Mouse (Mus musculus) heart, adult 2 months (tissue): Measurements from ENCODE around the gene Lbx2. TPM values are rescaled to one million over a fixed set of nuclear protein-coding genes. Genes with fewer than 3 reads are reported as not detected.
A peak's percentile ranks its signal among the peaks of the same experiment; 100 is the strongest.

ENCODE experiments used
- DNase-seq, 2 experiments: peaks; one replicate each; pipeline ENCODE4 v3.0.0; 2021
- H3K27ac ChIP-seq: fragments of 200-600 bp; 2 replicates; pipeline ENCODE4 v1.8.1; 2022
- H3K27me3 ChIP-seq: fragments of 200-500 bp; 2 replicates; pipeline ENCODE4 v1.6.1; 2012; ENCODE audit warnings: mild to moderate bottlenecking, low read length, inconsistent platforms, mixed read lengths; ENCODE audit not compliant: control insufficient read depth, insufficient read depth
- H3K36me3 ChIP-seq: fragments of 200-500 bp; 2 replicates; pipeline ENCODE4 v1.6.1; 2012; ENCODE audit warnings: low read length, inconsistent platforms; ENCODE audit not compliant: control insufficient read depth, insufficient read depth
- H3K4me1 ChIP-seq: fragments of 200-500 bp; 2 replicates; pipeline ENCODE4 v1.6.1; 2011; ENCODE audit warnings: low read length; ENCODE audit not compliant: control insufficient read depth, insufficient read depth
- H3K4me3 ChIP-seq: fragments of 200-600 bp; 2 replicates; pipeline ENCODE4 v1.8.1; 2022
- H3K79me2 ChIP-seq: fragments of 200-500 bp; replicated peaks from 2 replicates; pipeline ENCODE4 v1.6.1; 2012; ENCODE audit warnings: mild to moderate bottlenecking, inconsistent platforms, low read length, moderate library complexity, mixed read lengths; ENCODE audit not compliant: control insufficient read depth, insufficient read depth
- H3K9ac ChIP-seq: fragments of 200-500 bp; 2 replicates; pipeline ENCODE4 v1.6.1; 2012; ENCODE audit warnings: low read depth, mild to moderate bottlenecking, control low read depth, inconsistent platforms, low read length, mixed read lengths
- CTCF ChIP-seq: fragments of 200-600 bp; IDR thresholded peaks from 2 replicates; pipeline ENCODE4 v1.8.1; 2022; ENCODE audit warnings: antibody characterized with exemption, mild to moderate bottlenecking, moderate library complexity
- EP300 ChIP-seq: fragments of 200-500 bp; IDR thresholded peaks from 2 replicates; pipeline ENCODE4 v1.6.1; 2011; ENCODE audit warnings: low read depth, low read length, control low read depth; ENCODE audit not compliant: insufficient read depth
- POLR2A ChIP-seq: fragments of 200-500 bp; IDR thresholded peaks from 2 replicates; pipeline ENCODE4 v1.6.1; 2011; ENCODE audit warnings: mild to moderate bottlenecking, low read depth, low read length, control low read depth; ENCODE audit not compliant: insufficient read depth
- WGBS: fragments of 180-500 bp; shearing (Covaris S2); methylation state at CpG from one replicate; pipeline ENCODE4 v1.1.7; 2018; 5-methylcytosine and 5-hydroxymethylcytosine counted together
- intact Hi-C: fragments of 180-260 bp; cut with DNase I; formaldehyde crosslinking; loops from one replicate; pipeline ENCODE4 v1.15.1; 2025
- polyA plus RNA-seq: library from polyadenylated mRNA; depleted of rRNA; stranded (reverse); fragments of >200 nt; gene quantifications from 2 replicates; pipeline ENCODE4 v1.2.3, GENCODE M21; 2012
- total RNA-seq, 2 experiments: library from RNA; stranded (reverse); gene quantifications; 2 replicates each; pipeline ENCODE4 v1.2.3; 2021

Lbx2 gene
- total and polyA plus RNA-seq, 3 experiments: 0.84 to 2.2 (median 1.5) TPM

DNA sequence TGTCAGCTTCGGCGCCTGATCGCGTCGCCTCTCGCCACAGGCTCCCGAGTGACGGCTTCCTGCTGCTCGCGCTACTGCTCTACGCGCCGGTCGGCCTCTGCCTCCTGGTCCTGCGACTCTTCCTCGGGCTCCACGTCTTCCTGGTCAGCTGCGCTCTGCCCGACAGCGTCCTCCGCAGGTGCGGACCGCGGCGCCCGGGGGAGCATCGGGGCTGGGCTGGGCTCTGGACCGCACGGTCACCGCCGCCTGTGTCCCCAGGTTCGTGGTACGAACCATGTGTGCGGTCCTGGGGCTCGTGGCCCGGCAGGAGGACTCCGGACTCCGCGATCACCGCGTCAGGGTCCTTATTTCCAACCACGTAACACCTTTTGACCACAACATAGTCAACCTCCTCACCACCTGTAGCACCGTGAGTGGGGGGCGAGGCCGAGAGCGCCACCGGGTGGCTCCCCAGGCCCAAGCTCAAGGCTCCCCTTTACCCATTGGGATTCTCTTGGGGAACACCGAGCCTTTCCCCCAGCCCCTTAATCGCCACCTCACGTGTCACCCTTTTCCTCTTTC lies 31.2 kb upstream of the Lbx2 start, which contains the start of gene Htra2:
Gene Htra2 (minus strand): TSS at position 403 of the 561 bp plus-strand sequence.
- Histone ChIP-seq H3K4me3 (peak within 1 kb of the TSS; percentile 88), H3K36me3 (no peaks in the 10 kb centered on the region), H3K27ac (peak within 1 kb of the TSS; percentile 93), H3K4me1 (peaks cover 8% of the 10 kb centered on the region), H3K27me3 (no peaks in the 10 kb centered on the region), H3K9ac (peak within 1 kb of the TSS; percentile 92), H3K79me2 (no peaks in the 10 kb centered on the region; the same call in 1 of the 2 replicates)
- under 1% methylated on average over 50 of the region's 50 CpGs for WGBS
- intact Hi-C loops: loop anchor here (1.0 to 2.0 kb wide), 3 partner anchors 22 to 58 kb away; partner anchors contain the start of genes Mrpl53 and Pcgf1
- TF ChIP-seq CTCF (peak; percentile 53), POLR2A (no peak)
- DNase-seq: no peak

DNA sequence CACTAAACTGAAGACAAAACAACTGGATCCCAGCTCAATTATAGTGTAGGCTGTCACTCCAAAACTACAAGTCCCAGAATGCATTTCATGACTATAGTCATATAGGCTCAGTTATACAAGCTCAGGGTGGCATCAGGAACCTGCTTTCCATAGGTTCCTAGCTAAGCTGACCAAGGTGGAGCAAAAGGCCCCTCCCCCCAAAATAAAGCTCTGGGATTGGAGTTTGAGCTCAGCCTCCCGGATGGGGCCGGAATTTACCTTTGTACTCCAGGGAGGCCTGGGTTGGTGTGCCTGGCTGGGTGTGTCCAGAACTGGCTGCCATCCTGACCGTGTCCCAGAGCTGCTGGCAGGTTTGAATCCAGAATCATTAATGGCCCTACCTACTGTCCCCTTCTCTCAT lies 28.4 kb upstream of the Lbx2 start, which contains the start of gene Dqx1:
Gene Dqx1 (plus strand): TSS at position 55 of the 400 bp plus-strand sequence.
- 72% methylated on average over 3 of the region's 3 CpGs for WGBS
- TF ChIP-seq POLR2A (no peak), EP300 (no peak), CTCF (no peak)
- Histone ChIP-seq H3K36me3 (no peaks in the 10 kb centered on the region), H3K4me3 (no peak within 1 kb of the TSS), H3K79me2 (no peaks in the 10 kb centered on the region; the same call in 1 of the 2 replicates), H3K27me3 (no peaks in the 10 kb centered on the region), H3K4me1 (peaks cover 7% of the 10 kb centered on the region), H3K27ac (no peak within 1 kb of the TSS), H3K9ac (no peak within 1 kb of the TSS)
- intact Hi-C loops: no loop called here
- DNase-seq: no peak

DNA sequence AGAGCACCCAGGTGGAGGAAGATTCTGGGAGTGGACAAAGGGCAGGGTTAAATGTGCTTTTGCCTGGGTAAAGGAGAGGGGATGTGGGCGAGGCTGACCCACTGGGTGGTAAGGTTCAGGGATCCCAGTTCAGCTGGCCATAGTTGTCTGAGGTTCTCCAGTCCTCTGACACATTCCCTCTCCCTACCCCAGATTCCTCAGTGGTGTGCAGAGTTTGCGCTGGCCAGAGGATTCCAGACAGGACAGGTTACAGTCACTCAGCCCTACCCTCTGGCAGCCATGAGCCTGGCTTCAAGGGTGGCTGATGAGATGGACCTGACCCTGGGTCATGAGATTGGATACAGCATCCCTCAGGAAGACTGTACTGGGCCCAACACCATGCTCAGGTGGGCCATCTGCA lies 27.4 kb upstream of the Lbx2 start:
- WGBS: 81% methylated on average over 2 of the region's 2 CpGs
- H3K79me2 ChIP-seq: no peaks in the 10 kb centered on the region; the same call in 1 of the 2 replicates

GRCm38 (mm10) chr6:83065995-83066394 lies 20.2 kb upstream of the Lbx2 start:
- Histone ChIP-seq H3K4me3 (no peak overlapping the region), H3K79me2 (no peaks in the 10 kb centered on the region), H3K27me3 (peaks cover 33% of the 10 kb centered on the region), H3K4me1 (no peaks in the 10 kb centered on the region), H3K36me3 (no peaks in the 10 kb centered on the region), H3K9ac (no peak overlapping the region), H3K27ac (no peak overlapping the region)
- TF ChIP-seq POLR2A (no peak), CTCF (no peak), EP300 (no peak)
- no peak for DNase-seq
- intact Hi-C loops: no loop called here
- 40% methylated on average over 8 of the region's 8 CpGs for WGBS

More for the DNA sequence above, 27.4 kb upstream of the Lbx2 start:
- DNase-seq: no peak
- Histone ChIP-seq H3K27ac (no peak overlapping the region), H3K4me1 (peaks cover 4% of the 10 kb centered on the region), H3K27me3 (no peaks in the 10 kb centered on the region; the same call in 1 of the 2 replicates), H3K9ac (no peak overlapping the region), H3K4me3 (no peak overlapping the region), H3K36me3 (no peaks in the 10 kb centered on the region)
- TF ChIP-seq CTCF (no peak), EP300 (no peak), POLR2A (0 out of 2 replicates have a peak, but pooled peaks have one; percentile 5)
- intact Hi-C loops: no loop called here

- no peaks in the 10 kb centered on the region for H3K4me1 ChIP-seq
- no peak overlapping the region for H3K9ac ChIP-seq
- no peak for DNase-seq
- H3K4me3 ChIP-seq: no peak overlapping the region
- no peaks in the 10 kb centered on the region for H3K79me2 ChIP-seq
- 32% methylated on average over 6 of the region's 6 CpGs for WGBS
- no peak for TF ChIP-seq POLR2A
- no peak for TF ChIP-seq EP300
- no peak for TF ChIP-seq CTCF
- H3K36me3 ChIP-seq: no peaks in the 10 kb centered on the region
- peaks cover 38% of the 10 kb centered on the region for H3K27me3 ChIP-seq
- H3K27ac ChIP-seq: no peak overlapping the region
- intact Hi-C loops: no loop called here
These were observed 19.7 kb upstream of the Lbx2 start for GRCm38 (mm10) chr6:83066441-83066840.

DNA sequence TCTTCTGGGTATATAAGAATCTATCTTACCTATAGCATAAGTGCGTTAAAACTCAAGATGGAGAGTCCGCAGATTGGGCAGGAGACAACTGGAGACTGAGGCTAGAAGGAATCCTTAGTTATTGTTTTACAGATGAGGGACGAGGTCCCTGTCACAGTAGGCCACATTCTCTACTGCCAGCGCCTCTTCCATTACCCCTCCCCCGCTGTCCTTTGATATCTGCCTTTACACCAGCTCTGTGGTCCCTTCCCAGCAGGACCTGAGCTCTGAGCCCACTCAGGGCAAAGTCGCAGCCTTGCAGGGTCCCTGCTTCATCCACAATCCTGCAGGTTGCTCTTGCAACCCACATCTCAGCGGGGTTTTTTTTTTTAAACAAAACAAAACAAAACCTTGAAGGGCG lies 17.9 kb upstream of the Lbx2 start:
- H3K27me3 ChIP-seq: peaks cover 45% of the 10 kb centered on the region
- H3K79me2 ChIP-seq: no peaks in the 10 kb centered on the region
- TF ChIP-seq CTCF (no peak), EP300 (no peak), POLR2A (no peak)
- no peak overlapping the region for H3K4me3 ChIP-seq
- DNase-seq: no peak
- H3K9ac ChIP-seq: no peak overlapping the region
- H3K36me3 ChIP-seq: no peaks in the 10 kb centered on the region
- WGBS: 27% methylated on average over 8 of the region's 8 CpGs
- H3K4me1 ChIP-seq: no peaks in the 10 kb centered on the region
- intact Hi-C loops: no loop called here
- no peak overlapping the region for H3K27ac ChIP-seq
